Mouse (Mus musculus): ENCODE measurements around the gene Rsad1. TPM values are rescaled to one million over a fixed set of nuclear protein-coding genes. Genes with fewer than 3 reads are reported as not detected.

Gene Rsad1
- polyA plus RNA-seq, 1 experiment from 2014 or later: 4.2 TPM

- no peak for DNase-seq
- H3K4me2 ChIP-seq: no peak overlapping the region
- H3K27ac ChIP-seq (ENCODE audit: low read depth): no peak overlapping the region
- H3K4me1 ChIP-seq (ENCODE audit: insufficient read depth): no peaks in the 10 kb centered on the region
- no peak for ATAC-seq (ENCODE audit: insufficient read depth)
- H3K9ac ChIP-seq: no peak overlapping the region
- H3K36me3 ChIP-seq (ENCODE audit: insufficient read depth): peaks cover 9% of the 10 kb centered on the region; the same call in 1 of the 2 replicates
- WGBS: 81% methylated on average over 4 of the region's 4 CpGs
- H3K27me3 ChIP-seq (ENCODE audit: insufficient read depth, low read length): no peaks in the 10 kb centered on the region
- H3K4me3 ChIP-seq (ENCODE audit: low read depth, low read length): no peak overlapping the region
- H3K9me3 ChIP-seq (ENCODE audit: low read depth, low read length): no peaks in the 10 kb centered on the region
- TF ChIP-seq CTCF (IDR thresholded peaks at IDR 0.05; ENCODE audit: low read depth): no peak
Measured at GRCm38 (mm10) chr11:94542400-94542799, 6.7 kb downstream of the Rsad1 start.

DNA sequence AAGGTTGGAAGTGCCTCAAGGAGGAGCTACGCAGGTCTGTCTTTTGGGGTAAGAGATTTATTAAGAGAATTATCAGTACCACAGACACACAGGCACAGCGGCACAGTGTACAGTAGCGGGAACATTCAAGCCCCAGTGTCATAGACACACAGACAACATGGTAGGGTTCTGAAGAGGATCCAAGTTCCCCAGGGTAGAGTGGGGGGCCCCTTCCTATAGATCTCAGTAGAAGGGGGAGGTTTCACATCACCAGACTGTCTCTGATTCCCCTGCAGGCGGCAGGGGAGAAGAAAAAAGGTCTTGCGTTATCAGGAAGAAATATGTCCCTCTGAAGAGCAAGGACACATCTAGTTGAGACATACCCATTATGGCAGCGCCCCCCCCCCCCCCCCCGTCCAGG lies 9.3 kb downstream of the Rsad1 start:
- no peaks in the 10 kb centered on the region for H3K9me3 ChIP-seq (ENCODE audit: low read depth, low read length)
- no peaks in the 10 kb centered on the region for H3K4me1 ChIP-seq (ENCODE audit: insufficient read depth)
- ATAC-seq (ENCODE audit: insufficient read depth) (no peak), DNase-seq (no peak)
- no peaks in the 10 kb centered on the region for H3K27me3 ChIP-seq (ENCODE audit: insufficient read depth, low read length)
- TF ChIP-seq CTCF (IDR thresholded peaks at IDR 0.05; ENCODE audit: low read depth): no peak
- no peak overlapping the region for H3K4me3 ChIP-seq (ENCODE audit: low read depth, low read length)
- H3K27ac ChIP-seq (ENCODE audit: low read depth): no peak overlapping the region
- H3K4me2 ChIP-seq: no peak overlapping the region
- no peak overlapping the region for H3K9ac ChIP-seq
- H3K36me3 ChIP-seq (ENCODE audit: insufficient read depth): peaks cover 9% of the 10 kb centered on the region; the same call in 1 of the 2 replicates
- 73% methylated on average over 7 of the region's 7 CpGs for WGBS

- H3K27me3 ChIP-seq (ENCODE audit: insufficient read depth, low read length): no peaks in the 10 kb centered on the region
- H3K4me3 ChIP-seq (ENCODE audit: low read depth, low read length): no peak overlapping the region
- H3K36me3 ChIP-seq (ENCODE audit: insufficient read depth): peaks cover 9% of the 10 kb centered on the region; the same call in 1 of the 2 replicates
- no peak overlapping the region for H3K4me2 ChIP-seq
- no peak for TF ChIP-seq CTCF (IDR thresholded peaks at IDR 0.05; ENCODE audit: low read depth)
- no peak overlapping the region for H3K27ac ChIP-seq (ENCODE audit: low read depth)
- no peak overlapping the region for H3K9ac ChIP-seq
- WGBS: 50% methylated on average over 8 of the region's 8 CpGs
- no peaks in the 10 kb centered on the region for H3K9me3 ChIP-seq (ENCODE audit: low read depth, low read length)
- ATAC-seq (ENCODE audit: insufficient read depth) (no peak), DNase-seq (no peak)
- no peaks in the 10 kb centered on the region for H3K4me1 ChIP-seq (ENCODE audit: insufficient read depth)
Measured at GRCm38 (mm10) chr11:94538733-94539292, 10.2 kb downstream of the Rsad1 start.

GRCm38 (mm10) chr11:94533171-94533570 lies 15.9 kb downstream of the Rsad1 start:
- Histone ChIP-seq H3K4me3 (ENCODE audit: low read depth, low read length) (no peak overlapping the region), H3K27ac (ENCODE audit: low read depth) (no peak overlapping the region), H3K4me1 (ENCODE audit: insufficient read depth) (no peaks in the 10 kb centered on the region), H3K27me3 (ENCODE audit: insufficient read depth, low read length) (no peaks in the 10 kb centered on the region), H3K4me2 (no peak overlapping the region), H3K9ac (no peak overlapping the region), H3K9me3 (ENCODE audit: low read depth, low read length) (no peaks in the 10 kb centered on the region), H3K36me3 (ENCODE audit: insufficient read depth) (no peaks in the 10 kb centered on the region)
- WGBS: 64% methylated on average over 8 of the region's 8 CpGs
- ATAC-seq (ENCODE audit: insufficient read depth) (no peak), DNase-seq (no peak)
- no peak for TF ChIP-seq CTCF (IDR thresholded peaks at IDR 0.05; ENCODE audit: low read depth)

- no peaks in the 10 kb centered on the region for H3K27me3 ChIP-seq (ENCODE audit: insufficient read depth, low read length)
- no peak overlapping the region for H3K4me3 ChIP-seq (ENCODE audit: low read depth, low read length)
- no peak overlapping the region for H3K9ac ChIP-seq
- WGBS: 46% methylated on average over 3 of the region's 3 CpGs
- no peak for TF ChIP-seq CTCF (IDR thresholded peaks at IDR 0.05; ENCODE audit: low read depth)
- DNase-seq (no peak), ATAC-seq (ENCODE audit: insufficient read depth) (no peak)
- no peaks in the 10 kb centered on the region for H3K9me3 ChIP-seq (ENCODE audit: low read depth, low read length)
- H3K4me2 ChIP-seq: no peak overlapping the region
- H3K4me1 ChIP-seq (ENCODE audit: insufficient read depth): 0 out of 2 replicates have a peak, but pooled peaks cover 4% of the 10 kb centered on the region
- H3K36me3 ChIP-seq (ENCODE audit: insufficient read depth): no peaks in the 10 kb centered on the region
- no peak overlapping the region for H3K27ac ChIP-seq (ENCODE audit: low read depth)
Measured at GRCm38 (mm10) chr11:94528879-94529278, 20.2 kb downstream of the Rsad1 start.

DNA sequence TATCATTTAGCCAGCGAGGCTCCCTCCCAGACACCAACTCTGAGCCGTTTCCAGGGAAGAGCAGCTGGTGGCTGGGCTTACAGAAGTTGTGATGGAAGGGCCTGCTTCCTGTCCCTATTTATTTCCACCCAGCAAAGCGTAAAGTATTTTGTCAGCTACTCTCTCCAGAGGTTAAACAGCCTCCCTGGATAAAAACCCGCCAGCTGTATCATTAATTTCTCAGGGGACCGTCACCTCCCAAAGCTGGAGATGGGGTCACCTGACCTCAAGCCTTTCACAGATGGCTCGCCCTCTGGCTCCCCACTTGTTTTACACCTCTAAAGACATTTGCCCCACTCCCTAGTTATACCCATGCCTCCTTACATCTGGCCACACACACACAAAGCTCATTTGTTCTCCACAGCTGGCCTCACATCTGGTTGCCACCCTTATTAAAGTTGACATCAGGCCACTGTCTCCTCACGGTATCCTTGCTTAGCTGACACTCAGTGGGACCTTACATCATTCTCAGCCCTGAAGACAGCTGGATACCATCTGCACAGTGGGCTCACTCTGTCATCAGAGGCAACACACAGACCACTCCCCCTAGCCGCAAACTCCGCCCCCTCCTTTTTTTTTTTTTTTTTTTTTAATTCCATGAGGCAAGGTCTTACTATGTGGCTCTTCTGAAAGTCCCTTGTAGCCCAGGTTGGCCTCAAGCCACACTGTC lies 22.7 kb downstream of the Rsad1 start:
- 36% methylated on average over 9 of the region's 9 CpGs for WGBS
- Histone ChIP-seq H3K36me3 (ENCODE audit: insufficient read depth) (no peaks in the 10 kb centered on the region), H3K9ac (no peak overlapping the region), H3K9me3 (ENCODE audit: low read depth, low read length) (no peaks in the 10 kb centered on the region), H3K27me3 (ENCODE audit: insufficient read depth, low read length) (no peaks in the 10 kb centered on the region), H3K27ac (ENCODE audit: low read depth) (no peak overlapping the region), H3K4me3 (ENCODE audit: low read depth, low read length) (no peak overlapping the region), H3K4me2 (no peak overlapping the region), H3K4me1 (ENCODE audit: insufficient read depth) (peaks cover 12% of the 10 kb centered on the region)
- TF ChIP-seq CTCF (IDR thresholded peaks at IDR 0.05; ENCODE audit: low read depth): no peak
- ATAC-seq (ENCODE audit: insufficient read depth) (peak; percentile 60), DNase-seq (peak; percentile 55)

DNA sequence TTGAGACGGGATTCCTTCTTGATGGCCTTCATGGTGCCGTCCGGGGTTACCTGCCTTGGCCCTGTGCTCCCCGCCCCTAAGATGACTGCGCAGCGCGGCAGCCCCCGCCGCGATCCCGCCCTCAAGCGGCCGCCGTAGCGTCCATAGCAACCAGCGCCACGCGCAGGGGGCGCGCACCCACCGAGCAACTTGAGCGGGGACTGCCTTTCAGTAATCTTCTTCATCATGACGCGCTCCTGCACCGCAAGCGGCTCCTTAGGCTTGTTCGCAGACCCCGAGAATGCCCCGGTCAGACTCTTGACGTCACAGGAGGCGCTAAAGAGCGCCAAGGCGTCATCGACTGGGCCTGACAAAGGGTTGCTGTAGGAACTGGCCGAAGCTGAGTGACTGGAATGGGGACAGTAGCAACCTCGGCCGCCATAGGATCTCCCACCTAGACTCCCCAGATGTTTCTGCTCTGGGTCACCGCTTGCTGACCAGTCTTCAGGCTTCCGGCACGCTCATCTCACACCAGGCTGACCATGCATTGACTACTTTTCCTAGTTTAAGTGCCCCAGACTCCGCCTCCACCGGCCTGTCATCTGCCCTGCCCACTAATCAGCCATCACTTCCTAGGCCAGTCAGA lies 27.7 kb downstream of the Rsad1 start, which contains the start of gene Mycbpap:
TSS of gene Mycbpap (minus strand) at position 524 of the 625 bp plus-strand sequence.
- H3K4me1 ChIP-seq (ENCODE audit: insufficient read depth): peaks cover 12% of the 10 kb centered on the region

More for the DNA sequence above, 27.7 kb downstream of the Rsad1 start, which contains the start of gene Mycbpap:
- DNase-seq: peak; percentile 87
- Histone ChIP-seq H3K4me2 (peak within 1 kb of the TSS; percentile 91), H3K27ac (ENCODE audit: low read depth) (no peak within 1 kb of the TSS), H3K9me3 (ENCODE audit: low read depth, low read length) (no peaks in the 10 kb centered on the region), H3K36me3 (ENCODE audit: insufficient read depth) (no peaks in the 10 kb centered on the region), H3K9ac (peak within 1 kb of the TSS; percentile 65), H3K27me3 (ENCODE audit: insufficient read depth, low read length) (no peaks in the 10 kb centered on the region), H3K4me3 (ENCODE audit: low read depth, low read length) (peak within 1 kb of the TSS; percentile 51)
- whole genome bisulfite sequencing: under 1% methylated on average over 42 of the region's 42 CpGs
- ATAC-seq (ENCODE audit: insufficient read depth): peak; percentile 82
- peak; percentile 41 for TF ChIP-seq CTCF (IDR thresholded peaks at IDR 0.05; ENCODE audit: low read depth)
